Mouse (Mus musculus): ENCODE measurements around the gene Iqsec2. TPM values are rescaled to one million over a fixed set of nuclear protein-coding genes. Genes with fewer than 3 reads are reported as not detected.

The Iqsec2 gene
- total and polyA plus RNA-seq, 3 experiments = 0.19 to 1.7 TPM; not detected in 1

DNA sequence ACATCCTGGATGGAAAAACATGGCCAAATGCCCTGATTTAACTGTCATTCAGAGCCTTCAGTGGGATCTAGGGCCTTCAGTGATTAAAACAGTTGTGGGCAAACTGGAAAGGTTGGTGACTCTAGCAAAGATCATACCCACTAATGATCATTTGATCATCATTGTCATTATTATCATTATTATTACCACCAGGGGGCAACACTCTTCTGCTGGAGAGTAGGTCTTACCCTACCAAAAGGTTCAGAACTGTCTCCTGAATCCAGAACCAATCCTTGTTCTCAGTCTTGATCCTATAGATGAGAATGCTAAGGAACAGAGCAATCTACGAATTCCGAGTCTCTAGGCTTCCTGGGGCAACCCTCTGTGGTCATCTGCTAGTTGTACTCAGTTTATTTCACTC is 12.0 kb upstream of the Iqsec2 start:
- Histone ChIP-seq H3K27me3 (ENCODE audit: control insufficient read depth in 1 of 2, insufficient read depth in 2 of 2, low read length in 2 of 2) (peaks cover 1 to 7% of the 10 kb centered on the region in 2 experiments; a peak in 3 of 4 replicates), H3K79me2 (ENCODE audit: control insufficient read depth, insufficient read depth, low read length, poor library complexity) (no peaks in the 10 kb centered on the region), H3K27ac (ENCODE audit: control insufficient read depth, low read depth, low read length) (no peak overlapping the region), H3K4me3 (ENCODE audit: control insufficient read depth in 1 of 2, insufficient read depth in 1 of 2, low read depth in 2 of 2, low read length in 2 of 2) (no peak overlapping the region), H3K9me3 (replicated peaks; ENCODE audit: insufficient read depth, low read length) (no peaks in the 10 kb centered on the region), H3K9ac (ENCODE audit: control insufficient read depth, low read depth, low read length, poor library complexity, severe bottlenecking) (no peak overlapping the region), H3K4me1 (ENCODE audit: control insufficient read depth in 1 of 2, insufficient read depth in 2 of 2, low read length in 2 of 2) (no peaks in the 10 kb centered on the region), H3K36me3 (ENCODE audit: control insufficient read depth in 1 of 2, insufficient read depth in 2 of 2, low read length in 2 of 2) (no peaks in the 10 kb centered on the region; a peak in 1 of 4 replicates)
- no peak for TF ChIP-seq POLR2AphosphoS5 (IDR thresholded peaks at IDR 0.05; ENCODE audit: borderline replicate concordance, low read depth, low read length)
- no peak for TF ChIP-seq ZMIZ1 (IDR thresholded peaks at IDR 0.05; ENCODE audit: low read depth, low read length)
- TF ChIP-seq GATA1 (IDR thresholded peaks at IDR 0.05; ENCODE audit: low read depth, low read length) = no peak
- no peak for TF ChIP-seq EP300 (IDR thresholded peaks at IDR 0.05; ENCODE audit: low read depth in 1 of 2, low read length in 2 of 2)
- peak; percentile 58 for TF ChIP-seq SMC3 (IDR thresholded peaks at IDR 0.05; ENCODE audit: low read depth, low read length)
- TF ChIP-seq SIN3A (IDR thresholded peaks at IDR 0.05; ENCODE audit: low read length) = no peak
- TF ChIP-seq CHD1 (IDR thresholded peaks at IDR 0.05; ENCODE audit: low read depth, low read length) = no peak
- peak in 2 of 3 experiments; percentile 51 to 53; a peak in 4 of 6 replicates for TF ChIP-seq CTCF (IDR thresholded peaks at IDR 0.05 in 2 of 3, conservative IDR thresholded peaks at IDR 0.05 in 1 of 3; ENCODE audit: control insufficient read depth in 1 of 3, insufficient read depth in 1 of 3, low read depth in 2 of 3, low read length in 3 of 3, poor library complexity in 1 of 3, severe bottlenecking in 1 of 3)
- no peak for TF ChIP-seq UBTF (IDR thresholded peaks at IDR 0.05; ENCODE audit: borderline replicate concordance, insufficient read depth, low read depth, low read length)
- no peak for TF ChIP-seq MAZ (IDR thresholded peaks at IDR 0.05; ENCODE audit: low read depth, low read length)
- no peak for TF ChIP-seq ZC3H11A (IDR thresholded peaks at IDR 0.05; ENCODE audit: low read depth, low read length)
- TF ChIP-seq NELFE (IDR thresholded peaks at IDR 0.05; ENCODE audit: low read depth, low read length) = no peak
- no peak for TF ChIP-seq USF1 (IDR thresholded peaks at IDR 0.05; ENCODE audit: low read depth, low read length)
- TF ChIP-seq BHLHE40 (IDR thresholded peaks at IDR 0.05; ENCODE audit: borderline replicate concordance, low read depth, low read length) = no peak
- no peak for TF ChIP-seq CHD2 (IDR thresholded peaks at IDR 0.05; ENCODE audit: low read length)
- no peak for TF ChIP-seq MYC (IDR thresholded peaks at IDR 0.05; ENCODE audit: low read depth, low read length)
- TF ChIP-seq MEF2A (IDR thresholded peaks at IDR 0.05; ENCODE audit: extremely low read depth, insufficient replicate concordance, low read depth, low read length, poor library complexity, severe bottlenecking) = no peak
- TF ChIP-seq ELF1 (IDR thresholded peaks at IDR 0.05; ENCODE audit: low read depth, low read length) = no peak
- peak; percentile 37 for TF ChIP-seq RAD21 (IDR thresholded peaks at IDR 0.05; ENCODE audit: low read depth, low read length)
- TF ChIP-seq NRF1 (IDR thresholded peaks at IDR 0.05; ENCODE audit: insufficient read depth, low read depth, low read length, poor library complexity, severe bottlenecking) = no peak
- no peak for TF ChIP-seq JUND (IDR thresholded peaks at IDR 0.05; ENCODE audit: low read depth, low read length)
- peak; percentile 26 for DNase-seq (ENCODE audit: low read depth, low spot score)

Measured in MEL (cell line).